Mouse (Mus musculus): Measurements from ENCODE around the gene Gm38394. TPM values are rescaled to one million over a fixed set of nuclear protein-coding genes. Genes with fewer than 3 reads are reported as not detected.

Gene Gm38394
- total and polyA plus RNA-seq, 3 experiments, result 2.7 to 8.2 (median 4.7) TPM

GRCm38 (mm10) chr1:133671801-133672200 is 10.7 kb upstream of the Gm38394 start:
- Histone ChIP-seq H3K4me1 (ENCODE audit: control insufficient read depth in 1 of 2, insufficient read depth in 2 of 2) (peaks cover 8 to 25% of the 10 kb centered on the region in 2 experiments), H3K9ac (ENCODE audit: insufficient read depth, low read depth) (no peak overlapping the region), H3K36me3 (replicated peaks in 1 of 2; ENCODE audit: control insufficient read depth in 1 of 2, insufficient read depth in 1 of 2, low read length in 1 of 2) (no peaks in the 10 kb centered on the region), H3K4me2 (ENCODE audit: insufficient read depth, low read depth, poor library complexity, severe bottlenecking) (no peak overlapping the region), H3K27me3 (replicated peaks) (no peaks in the 10 kb centered on the region), H3K9me3 (replicated peaks; ENCODE audit: low read length) (no peaks in the 10 kb centered on the region), H3K79me2 (replicated peaks; ENCODE audit: control insufficient read depth, extremely low read depth, insufficient read depth, poor library complexity, severe bottlenecking) (peaks cover 4% of the 10 kb centered on the region), H3K4me3 (replicated peaks in 1 of 3; ENCODE audit: low read depth in 2 of 3, low read length in 2 of 3, poor library complexity in 1 of 3) (no peak overlapping the region), H3K27ac (ENCODE audit: insufficient read depth, low read depth) (no peak overlapping the region)
- TF ChIP-seq ETS1 (conservative IDR thresholded peaks at IDR 0.05; ENCODE audit: low read depth, low read length) (no peak), NRF1 (IDR thresholded peaks at IDR 0.05; ENCODE audit: low read depth, low read length) (no peak), IRF4 (IDR thresholded peaks at IDR 0.05; ENCODE audit: low read depth, low read length) (no peak), CHD1 (IDR thresholded peaks at IDR 0.05; ENCODE audit: low read depth, low read length) (no peak), UBTF (IDR thresholded peaks at IDR 0.05; ENCODE audit: low read depth, low read length) (no peak), NELFE (IDR thresholded peaks at IDR 0.05; ENCODE audit: low read depth, low read length) (no peak), ZKSCAN1 (IDR thresholded peaks at IDR 0.05; ENCODE audit: borderline replicate concordance, low read depth, low read length) (no peak), RAD21 (IDR thresholded peaks at IDR 0.05; ENCODE audit: low read depth, low read length) (no peak), EP300 (IDR thresholded peaks at IDR 0.05; ENCODE audit: low read length) (no peak), MAFK (IDR thresholded peaks at IDR 0.05; ENCODE audit: insufficient replicate concordance, low read length) (no peak), POLR2A (IDR thresholded peaks at IDR 0.05; ENCODE audit: low read depth, low read length) (no peak), TCF12 (IDR thresholded peaks at IDR 0.05; ENCODE audit: low read depth, low read length) (no peak), TBP (conservative IDR thresholded peaks at IDR 0.05; ENCODE audit: low read depth, low read length) (no peak), JUN (IDR thresholded peaks at IDR 0.05; ENCODE audit: insufficient read depth, low read depth, low read length) (no peak), ZMIZ1 (IDR thresholded peaks at IDR 0.05; ENCODE audit: low read depth, low read length) (no peak), RCOR1 (conservative IDR thresholded peaks at IDR 0.05; ENCODE audit: low read depth, low read length) (no peak), USF2 (conservative IDR thresholded peaks at IDR 0.05; ENCODE audit: low read depth, low read length) (no peak)
- dilution Hi-C loops (cut with MboI; ENCODE audit: extremely low pct_ligation_motif_present, extremely low pct_unique_long_range_greater_than_20kb, low sequenced_read_pairs) (no loop called here), in situ Hi-C loops (cut with MboI; ENCODE audit: low pct_ligation_motif_present, low pct_unique_long_range_greater_than_20kb, low sequenced_read_pairs) (no loop called here)
- DNase-seq (ENCODE audit: extremely low read depth), result no peak

- dilution Hi-C loops (cut with MboI; ENCODE audit: extremely low pct_ligation_motif_present, extremely low pct_unique_long_range_greater_than_20kb, low sequenced_read_pairs), result no loop called here
- H3K27me3 ChIP-seq (replicated peaks), result no peaks in the 10 kb centered on the region
These were observed 10.1 kb upstream of the Gm38394 start for GRCm38 (mm10) chr1:133671266-133671665.

More at GRCm38 (mm10) chr1:133671266-133671665, 10.1 kb upstream of the Gm38394 start:
- Histone ChIP-seq H3K79me2 (replicated peaks; ENCODE audit: control insufficient read depth, extremely low read depth, insufficient read depth, poor library complexity, severe bottlenecking) (peaks cover 8% of the 10 kb centered on the region), H3K9ac (ENCODE audit: insufficient read depth, low read depth) (no peak overlapping the region), H3K4me2 (ENCODE audit: insufficient read depth, low read depth, poor library complexity, severe bottlenecking) (no peak overlapping the region), H3K4me3 (replicated peaks in 1 of 3; ENCODE audit: low read depth in 2 of 3, low read length in 2 of 3, poor library complexity in 1 of 3) (no peak overlapping the region), H3K27ac (ENCODE audit: insufficient read depth, low read depth) (no peak overlapping the region), H3K36me3 (replicated peaks in 1 of 2; ENCODE audit: control insufficient read depth in 1 of 2, insufficient read depth in 1 of 2, low read length in 1 of 2) (no peaks in the 10 kb centered on the region), H3K9me3 (replicated peaks; ENCODE audit: low read length) (no peaks in the 10 kb centered on the region), H3K4me1 (ENCODE audit: control insufficient read depth in 1 of 2, insufficient read depth in 2 of 2) (peaks cover 12 to 25% of the 10 kb centered on the region in 2 experiments)
- in situ Hi-C loops (cut with MboI; ENCODE audit: low pct_ligation_motif_present, low pct_unique_long_range_greater_than_20kb, low sequenced_read_pairs), result no loop called here
- no peak for TF ChIP-seq USF2 (conservative IDR thresholded peaks at IDR 0.05; ENCODE audit: low read depth, low read length)
- no peak for TF ChIP-seq JUN (IDR thresholded peaks at IDR 0.05; ENCODE audit: insufficient read depth, low read depth, low read length)
- TF ChIP-seq TCF12 (IDR thresholded peaks at IDR 0.05; ENCODE audit: low read depth, low read length), result no peak
- no peak for TF ChIP-seq PAX5 (IDR thresholded peaks at IDR 0.05; ENCODE audit: low read length)
- no peak for TF ChIP-seq TBP (conservative IDR thresholded peaks at IDR 0.05; ENCODE audit: low read depth, low read length)
- TF ChIP-seq JUND (conservative IDR thresholded peaks at IDR 0.05; ENCODE audit: low read depth, low read length), result no peak
- no peak for DNase-seq (ENCODE audit: extremely low read depth)
